Mouse (Mus musculus) layer of hippocampus, adult 2 months (tissue): ENCODE results near the gene Ckmt2. TPM values are rescaled to one million over a fixed set of nuclear protein-coding genes. Genes with fewer than 3 reads are reported as not detected.

Source experiments
- DNase-seq, 2 experiments: peaks; one replicate each; pipeline ENCODE4 v3.0.0; 2022; ENCODE audit warnings: low spot score in 2 of 2
- H3K27ac ChIP-seq: fragments of 200-600 bp; 2 replicates; pipeline ENCODE4 v1.8.1; 2022
- H3K4me3 ChIP-seq: fragments of 200-600 bp; 2 replicates; pipeline ENCODE4 v1.8.1; 2022; ENCODE audit warnings: mild to moderate bottlenecking
- CTCF ChIP-seq: fragments of 200-600 bp; conservative IDR thresholded peaks from 2 replicates; pipeline ENCODE4 v1.8.1; 2022; ENCODE audit warnings: antibody characterized with exemption, mild to moderate bottlenecking, moderate library complexity
- long read RNA-seq, 2 experiments: library from polyadenylated mRNA; stranded (forward); transcript quantifications; one replicate each; pipeline ENCODE4 v2.0.0; 2021; ENCODE audit warnings: borderline mapping rate in 2 of 2
- total RNA-seq, 2 experiments: library from RNA; stranded (reverse); gene quantifications; 2 replicates each; pipeline ENCODE4 v1.2.3; 2021

Ckmt2 gene
- under 1 TPM; 0.32 to 0.41 TPM for total RNA-seq
- long read RNA-seq, experiment 1: 0 reads
- long read RNA-seq, experiment 2, partial matches to known transcripts: 0 of 1 reads
- long read RNA-seq, experiment 2, other reads (novel, unspliced or antisense): 1 of 1 reads

- Histone ChIP-seq H3K4me3 (no peak within 1 kb of the TSS), H3K27ac (no peak within 1 kb of the TSS)
- no peak for DNase-seq
- no peak for TF ChIP-seq CTCF
These were observed at the start of gene Ckmt2 for GRCm38 (mm10) chr13:91876741-91877349. TSS of gene Ckmt2 (minus strand) at chr13:91876885.

DNA sequence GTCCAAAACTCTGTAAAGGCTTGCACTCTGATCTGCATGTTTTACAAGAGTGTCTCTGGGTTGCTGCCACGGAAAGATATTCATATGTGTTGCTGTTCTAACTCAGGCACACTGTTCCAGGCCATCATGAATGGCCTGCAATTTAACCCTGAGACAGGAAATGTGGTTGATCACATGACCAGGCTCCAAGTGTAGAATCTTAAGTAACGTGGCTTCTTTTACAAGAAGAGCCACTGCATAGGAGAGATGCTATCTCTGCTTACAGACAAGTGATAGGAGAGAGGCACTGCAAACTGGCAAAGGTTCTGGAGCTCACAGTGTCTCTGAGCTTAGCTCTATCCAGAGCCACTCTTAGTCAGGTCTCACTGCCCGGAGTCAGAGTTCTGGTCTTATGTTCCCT is 44.3 kb upstream of the Ckmt2 start:
- Histone ChIP-seq H3K27ac (peak overlapping the region; percentile 65), H3K4me3 (no peak overlapping the region)
- TF ChIP-seq CTCF: no peak
- DNase-seq: no peak

DNA sequence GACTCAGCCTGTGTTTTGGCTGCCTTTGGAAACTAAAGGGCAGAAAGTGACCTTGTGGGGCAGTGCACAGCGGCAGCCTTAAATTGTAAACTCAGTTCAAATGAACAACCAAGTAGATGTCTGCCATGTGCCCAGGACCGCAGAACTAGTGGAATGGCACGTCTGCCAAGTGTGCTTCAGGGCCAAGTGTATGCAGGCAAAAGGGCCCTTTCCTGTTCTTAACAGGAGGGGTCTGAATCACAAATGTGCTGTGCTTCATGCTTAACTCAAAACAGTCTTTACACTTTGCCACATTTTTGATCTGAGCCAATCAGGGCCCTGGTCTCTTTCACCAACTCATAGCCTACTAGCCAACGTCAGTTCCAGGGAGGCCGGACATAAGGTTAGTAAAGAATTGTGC is 42.1 kb upstream of the Ckmt2 start:
- no peak for DNase-seq
- H3K4me3 ChIP-seq: no peak overlapping the region
- no peak for TF ChIP-seq CTCF
- H3K27ac ChIP-seq: no peak overlapping the region

- TF ChIP-seq CTCF: no peak
- H3K4me3 ChIP-seq: no peak overlapping the region
- no peak overlapping the region for H3K27ac ChIP-seq
- no peak for DNase-seq
These were observed 41.1 kb upstream of the Ckmt2 start for GRCm38 (mm10) chr13:91917835-91918234.

DNA sequence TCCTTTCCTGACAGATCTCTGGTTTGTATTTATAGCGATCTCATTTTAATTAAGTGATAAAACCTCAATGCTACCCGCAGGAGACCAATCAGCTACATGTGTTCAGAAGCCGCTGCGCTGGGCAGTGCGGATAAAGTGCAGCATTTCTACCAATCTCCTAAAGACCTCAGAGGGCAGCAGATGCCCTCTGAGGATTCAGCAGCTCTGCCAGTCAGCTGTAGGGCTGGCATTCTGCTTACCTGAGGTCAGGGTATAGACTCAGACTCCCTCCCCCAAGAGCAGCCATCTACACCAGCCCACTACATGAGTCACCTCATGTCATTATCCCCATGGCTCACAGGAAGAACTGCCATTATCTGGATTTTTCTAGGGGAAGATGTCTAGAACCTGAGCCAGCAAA is 39.6 kb upstream of the Ckmt2 start:
- H3K27ac ChIP-seq: peak overlapping the region; percentile 93

GRCm38 (mm10) chr13:91915582-91916239 is 39.0 kb upstream of the Ckmt2 start:
- peak; percentile 44 to 70 for DNase-seq
- Histone ChIP-seq H3K4me3 (peak overlapping the region; percentile 14; the same call in 1 of the 2 replicates), H3K27ac (peak overlapping the region; percentile 93)
- TF ChIP-seq CTCF: peak; percentile 59

More for the DNA sequence above, 39.6 kb upstream of the Ckmt2 start:
- no peak for DNase-seq
- no peak for TF ChIP-seq CTCF
- H3K4me3 ChIP-seq: peak overlapping the region; percentile 14; the same call in 1 of the 2 replicates

GRCm38 (mm10) chr13:91915192-91915581 is 38.5 kb upstream of the Ckmt2 start:
- Histone ChIP-seq H3K4me3 (no peak overlapping the region; the same call in 1 of the 2 replicates), H3K27ac (peak overlapping the region; percentile 93)
- DNase-seq: no peak
- peak; percentile 14 for TF ChIP-seq CTCF

- H3K4me3 ChIP-seq: no peak overlapping the region
- no peak overlapping the region for H3K27ac ChIP-seq
- DNase-seq: no peak
- TF ChIP-seq CTCF: no peak
These were observed 35.0 kb upstream of the Ckmt2 start for GRCm38 (mm10) chr13:91911652-91912051.

DNA sequence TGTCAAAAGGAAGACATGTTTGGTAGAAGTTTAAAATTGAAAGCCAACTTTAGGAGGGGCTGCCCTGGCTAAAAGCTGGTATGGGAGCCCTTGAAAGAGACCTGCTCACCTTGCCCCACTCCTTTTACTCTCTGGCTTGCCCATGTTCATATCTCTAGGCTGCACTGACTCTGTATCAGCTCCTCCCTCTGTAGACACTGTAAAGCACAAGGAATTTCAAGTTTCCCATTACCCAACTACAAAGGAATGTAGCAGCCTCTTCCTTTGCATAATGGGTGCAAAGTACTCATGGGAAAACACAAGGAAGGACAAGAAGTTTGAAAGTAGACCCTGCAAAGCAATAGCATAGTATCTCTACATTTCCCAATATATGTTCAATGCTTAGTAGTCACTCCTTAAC is 34.5 kb upstream of the Ckmt2 start:
- TF ChIP-seq CTCF: no peak
- no peak overlapping the region for H3K27ac ChIP-seq
- DNase-seq: no peak
- H3K4me3 ChIP-seq: no peak overlapping the region

- peak overlapping the region; percentile 58; the same call in 1 of the 2 replicates for H3K27ac ChIP-seq
- no peak overlapping the region for H3K4me3 ChIP-seq
- peak; percentile 99; the same call in 1 of the 2 replicates for TF ChIP-seq CTCF
- DNase-seq: peak; percentile 85
These were observed 31.7 kb upstream of the Ckmt2 start for GRCm38 (mm10) chr13:91908202-91908980.

DNA sequence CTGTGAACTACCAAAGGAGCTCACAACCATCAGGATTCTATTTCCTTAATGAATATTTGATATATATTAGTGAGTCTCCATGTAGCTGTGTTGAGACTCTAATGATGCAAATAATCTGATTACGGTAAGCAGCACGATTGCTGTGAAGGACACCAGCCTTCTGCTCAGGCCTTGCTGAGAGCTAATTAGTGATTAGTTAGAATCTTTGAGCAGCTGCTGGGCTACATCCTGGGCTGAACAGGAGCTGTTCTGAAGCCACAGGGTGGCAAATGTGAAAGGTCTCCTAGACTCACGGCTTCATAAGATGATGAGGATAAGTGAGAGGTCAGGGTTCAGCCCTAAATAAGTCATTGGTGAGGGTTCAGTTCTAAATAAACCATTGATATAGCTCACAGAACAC is 29.7 kb upstream of the Ckmt2 start:
- H3K27ac ChIP-seq: 0 out of 2 replicates have a peak overlapping the region, but pooled peaks have one; percentile 36
- no peak for DNase-seq
- no peak overlapping the region for H3K4me3 ChIP-seq
- no peak for TF ChIP-seq CTCF

- no peak for TF ChIP-seq CTCF
- Histone ChIP-seq H3K4me3 (no peak overlapping the region), H3K27ac (no peak overlapping the region)
- DNase-seq: no peak
These were observed 19.8 kb upstream of the Ckmt2 start for GRCm38 (mm10) chr13:91896476-91896875.

DNA sequence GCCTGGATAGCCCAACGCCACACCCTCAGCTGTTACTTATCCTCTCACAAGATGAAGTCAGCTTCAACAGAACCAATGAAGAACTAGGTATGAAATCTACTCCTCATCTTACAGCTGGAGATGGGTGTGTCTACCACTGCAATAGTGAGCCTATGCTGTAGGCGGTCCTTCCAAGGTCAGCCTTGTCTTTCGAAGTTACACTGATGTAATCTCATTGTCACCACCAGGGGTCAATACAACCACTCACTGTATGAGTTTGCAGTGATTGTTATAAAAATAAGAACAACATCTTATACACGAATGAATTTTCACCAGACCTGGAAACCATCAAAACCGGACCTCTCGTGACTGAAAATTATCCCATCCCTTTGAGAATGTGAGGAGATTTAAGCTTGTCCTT is 16.4 kb upstream of the Ckmt2 start:
- DNase-seq: no peak
- no peak overlapping the region for H3K4me3 ChIP-seq
- TF ChIP-seq CTCF: peak; percentile 84
- no peak overlapping the region for H3K27ac ChIP-seq
